Mouse (Mus musculus) MEL (cell line): ENCODE measurements around the gene Fbxo45. TPM values are rescaled to one million over a fixed set of nuclear protein-coding genes. Genes with fewer than 3 reads are reported as not detected.

ENCODE experiments used
- DNase-seq: peaks from one replicate; pipeline ENCODE4 v3.0.0; 2011; ENCODE audit warnings: low read depth, low spot score
- H3K27ac ChIP-seq: 2 replicates; pipeline ENCODE4 v1.5.1; 2012; ENCODE audit warnings: low read depth, mild to moderate bottlenecking, control low read depth, low read length, moderate library complexity; ENCODE audit not compliant: control insufficient read depth
- H3K27me3 ChIP-seq, 2 experiments: fragments of 150-350 bp in 1 of 2; sonication (generic) in 1 of 2; 2 replicates each; pipeline ENCODE4 v1.6.1; 2012; ENCODE audit warnings: low read length in 2 of 2, mild to moderate bottlenecking in 2 of 2, improper control_type of control experiment in 1 of 2, moderate library complexity in 1 of 2; ENCODE audit not compliant: insufficient read depth in 2 of 2, control insufficient read depth in 1 of 2
- H3K36me3 ChIP-seq, 2 experiments: 2 replicates each; pipeline ENCODE4 v1.6.1; 2012 to 2014; ENCODE audit warnings: low read length in 2 of 2, improper control_type of control experiment in 1 of 2, inconsistent platforms in 1 of 2, mild to moderate bottlenecking in 1 of 2; ENCODE audit not compliant: insufficient read depth in 2 of 2, control insufficient read depth in 1 of 2
- H3K4me1 ChIP-seq, 2 experiments: fragments of 150-350 bp in 1 of 2; sonication (generic) in 1 of 2; 2 replicates each; pipeline ENCODE4 v1.6.1; 2012; ENCODE audit warnings: low read length in 2 of 2, improper control_type of control experiment in 1 of 2, mild to moderate bottlenecking in 1 of 2; ENCODE audit not compliant: insufficient read depth in 2 of 2, control insufficient read depth in 1 of 2
- H3K4me3 ChIP-seq, 2 experiments: fragments of 150-350 bp in 1 of 2; sonication (generic) in 1 of 2; 2 replicates each; pipeline ENCODE4 v1.5.1; 2012; ENCODE audit warnings: low read depth in 2 of 2, low read length in 2 of 2, mild to moderate bottlenecking in 2 of 2, moderate library complexity in 2 of 2, control low read depth in 1 of 2, improper control_type of control experiment in 1 of 2; ENCODE audit not compliant: control insufficient read depth in 1 of 2, insufficient read depth in 1 of 2
- H3K79me2 ChIP-seq: 2 replicates; pipeline ENCODE4 v1.6.1; 2012; ENCODE audit warnings: mild to moderate bottlenecking, low read length, moderate library complexity; ENCODE audit not compliant: control insufficient read depth, poor library complexity, insufficient read depth
- H3K9ac ChIP-seq: 2 replicates; pipeline ENCODE4 v1.6.1; 2012; ENCODE audit warnings: low read depth, mild to moderate bottlenecking, control low read depth, low read length, moderate library complexity; ENCODE audit not compliant: control insufficient read depth, poor library complexity, severe bottlenecking
- H3K9me3 ChIP-seq: fragments of 150-350 bp; sonication (generic); replicated peaks from 2 replicates; pipeline ENCODE4 v1.6.1; 2012; ENCODE audit warnings: mild to moderate bottlenecking, low read length, improper control_type of control experiment, moderate library complexity; ENCODE audit not compliant: insufficient read depth
- CTCF ChIP-seq, 3 experiments: IDR thresholded peaks in 2 of 3; conservative IDR thresholded peaks in 1 of 3; 2 replicates each; pipeline ENCODE4 v1.5.1; 2011 to 2012; ENCODE audit warnings: low read length in 3 of 3, low read depth in 2 of 3, mild to moderate bottlenecking in 2 of 3, improper control_type of control experiment in 1 of 3, inconsistent platforms in 1 of 3, mixed read lengths in 1 of 3, moderate library complexity in 1 of 3; ENCODE audit not compliant: control insufficient read depth in 1 of 3, insufficient read depth in 1 of 3, poor library complexity in 1 of 3, severe bottlenecking in 1 of 3
- ELF1 ChIP-seq: IDR thresholded peaks from 2 replicates; pipeline ENCODE4 v1.6.1; 2014; ENCODE audit warnings: low read depth, mild to moderate bottlenecking, inconsistent platforms, low read length, improper control_type of control experiment, moderate library complexity
- GABPA ChIP-seq: IDR thresholded peaks from 2 replicates; pipeline ENCODE4 v1.6.1; 2012; ENCODE audit warnings: low read depth, mild to moderate bottlenecking, inconsistent platforms, low read length, improper control_type of control experiment, moderate library complexity
- GATA1 ChIP-seq: IDR thresholded peaks from 2 replicates; pipeline ENCODE4 v1.6.1; 2011; ENCODE audit warnings: low read depth, low read length, improper control_type of control experiment
- MAFK ChIP-seq: IDR thresholded peaks from 2 replicates; pipeline ENCODE4 v1.6.1; 2011; ENCODE audit warnings: low read depth, mild to moderate bottlenecking, low read length, improper control_type of control experiment, borderline replicate concordance
- MAZ ChIP-seq: IDR thresholded peaks from 2 replicates; pipeline ENCODE4 v1.6.1; 2012; ENCODE audit warnings: low read depth, mild to moderate bottlenecking, inconsistent platforms, low read length, improper control_type of control experiment
- RAD21 ChIP-seq: IDR thresholded peaks from 2 replicates; pipeline ENCODE4 v1.6.1; 2011; ENCODE audit warnings: mild to moderate bottlenecking, low read depth, low read length, improper control_type of control experiment
- SMC3 ChIP-seq: IDR thresholded peaks from 2 replicates; pipeline ENCODE4 v1.6.1; 2011; ENCODE audit warnings: low read depth, low read length, improper control_type of control experiment
- TBP ChIP-seq: IDR thresholded peaks from 2 replicates; pipeline ENCODE4 v1.8.0; 2011; ENCODE audit warnings: low read depth, low read length, improper control_type of control experiment
- UBTF ChIP-seq: IDR thresholded peaks from 2 replicates; pipeline ENCODE4 v1.6.1; 2012; ENCODE audit warnings: low read depth, mild to moderate bottlenecking, inconsistent platforms, low read length, improper control_type of control experiment, moderate library complexity, borderline replicate concordance; ENCODE audit not compliant: insufficient read depth
- USF2 ChIP-seq, 2 experiments: IDR thresholded peaks; 2 replicates each; pipeline ENCODE4 v1.6.1; 2011 to 2012; ENCODE audit warnings: improper control_type of control experiment in 2 of 2, low read length in 2 of 2, borderline replicate concordance in 1 of 2, inconsistent platforms in 1 of 2, low read depth in 1 of 2, mild to moderate bottlenecking in 1 of 2; ENCODE audit not compliant: insufficient read depth in 1 of 2
- ZKSCAN1 ChIP-seq: IDR thresholded peaks from 2 replicates; pipeline ENCODE4 v1.6.1; 2012; ENCODE audit warnings: low read depth, mild to moderate bottlenecking, inconsistent platforms, low read length, improper control_type of control experiment, moderate library complexity
- ZMIZ1 ChIP-seq: IDR thresholded peaks from 2 replicates; pipeline ENCODE4 v1.6.1; 2012; ENCODE audit warnings: low read depth, mild to moderate bottlenecking, inconsistent platforms, low read length, improper control_type of control experiment, moderate library complexity
- ZNF384 ChIP-seq: IDR thresholded peaks from 2 replicates; pipeline ENCODE4 v1.6.1; 2012; ENCODE audit warnings: low read depth, mild to moderate bottlenecking, inconsistent platforms, low read length, improper control_type of control experiment
- polyA plus RNA-seq, 2 experiments: library from polyadenylated mRNA; stranded (reverse) in 1 of 2; unstranded in 1 of 2; fragments of >175 nt in 1 of 2; fragments of >200 nt in 1 of 2; gene quantifications; 2 replicates each; pipeline versions ENCODE4 v1.2.1 to v1.2.4; 2012; ENCODE audit warnings: low replicate concordance in 2 of 2, low read depth in 1 of 2; ENCODE audit not compliant: insufficient read length in 2 of 2, insufficient read depth in 1 of 2, missing spikeins in 1 of 2
- total RNA-seq: library from RNA; depleted of rRNA; stranded (reverse); fragments of 300-350 nt; gene quantifications from 2 replicates; pipeline ENCODE4 v1.2.3, GENCODE M21; 2012

The Fbxo45 gene
- total and polyA plus RNA-seq, 3 experiments: 15.4 to 19.3 TPM; not detected in 1

- no peaks in the 10 kb centered on the region for H3K79me2 ChIP-seq
- H3K9me3 ChIP-seq: no peaks in the 10 kb centered on the region
- no peaks in the 10 kb centered on the region for H3K27me3 ChIP-seq
- H3K4me1 ChIP-seq: no peaks in the 10 kb centered on the region
- H3K36me3 ChIP-seq: no peaks in the 10 kb centered on the region
- no peak for DNase-seq
- TF ChIP-seq GATA1 (no peak), ELF1 (no peak), TBP (no peak), CTCF (IDR thresholded peaks at IDR 0.05 in 2 of 3, conservative IDR thresholded peaks at IDR 0.05 in 1 of 3; ENCODE audit: control insufficient read depth in 1 of 3, insufficient read depth in 1 of 3, low read depth in 2 of 3, low read length in 3 of 3, poor library complexity in 1 of 3, severe bottlenecking in 1 of 3) (no peak), ZMIZ1 (no peak), UBTF (no peak), GABPA (no peak), MAZ (no peak), ZKSCAN1 (no peak), MAFK (no peak), USF2 (IDR thresholded peaks at IDR 0.05; ENCODE audit: borderline replicate concordance in 1 of 2, insufficient read depth in 1 of 2, low read depth in 1 of 2, low read length in 2 of 2) (no peak)
- no peak overlapping the region for H3K4me3 ChIP-seq
- no peak overlapping the region for H3K27ac ChIP-seq
- no peak overlapping the region for H3K9ac ChIP-seq
Observed at GRCm38 (mm10) chr16:32214804-32215576, 32.0 kb downstream of the Fbxo45 start.

- no peak overlapping the region for H3K4me3 ChIP-seq
- TF ChIP-seq ZNF384: no peak
- no peaks in the 10 kb centered on the region for H3K27me3 ChIP-seq
- no peaks in the 10 kb centered on the region for H3K4me1 ChIP-seq
- DNase-seq: no peak
- no peak overlapping the region for H3K27ac ChIP-seq
- no peaks in the 10 kb centered on the region for H3K79me2 ChIP-seq
- no peak overlapping the region for H3K9ac ChIP-seq
- H3K36me3 ChIP-seq: no peaks in the 10 kb centered on the region
- H3K9me3 ChIP-seq: no peaks in the 10 kb centered on the region
Observed at GRCm38 (mm10) chr16:32214156-32214555, 32.8 kb downstream of the Fbxo45 start.

GRCm38 (mm10) chr16:32204902-32205301 lies 42.1 kb downstream of the Fbxo45 start:
- Histone ChIP-seq H3K9me3 (no peaks in the 10 kb centered on the region), H3K4me3 (no peak overlapping the region), H3K79me2 (no peaks in the 10 kb centered on the region), H3K36me3 (no peaks in the 10 kb centered on the region), H3K27me3 (no peaks in the 10 kb centered on the region; a peak in 1 of 4 replicates), H3K9ac (no peak overlapping the region), H3K4me1 (0 out of 4 replicates have a peak, but pooled peaks cover 0 to 7% of the 10 kb centered on the region in 2 experiments)
- TF ChIP-seq CTCF (IDR thresholded peaks at IDR 0.05 in 2 of 3, conservative IDR thresholded peaks at IDR 0.05 in 1 of 3; ENCODE audit: control insufficient read depth in 1 of 3, insufficient read depth in 1 of 3, low read depth in 2 of 3, low read length in 3 of 3, poor library complexity in 1 of 3, severe bottlenecking in 1 of 3) (peak in 2 of 3 experiments; percentile 20 to 26; a peak in 3 of 6 replicates), SMC3 (peak; percentile 17; the same call in 1 of the 2 replicates), RAD21 (peak; percentile 13), ZMIZ1 (no peak)
- TF ChIP-seq, all 39 proteins: peak for 3
- peak; percentile 54 for DNase-seq
- H3K27ac ChIP-seq: no peak overlapping the region
